Mouse (Mus musculus) C2C12 (cell line): ENCODE results near the gene Ccdc134. TPM values are rescaled to one million over a fixed set of nuclear protein-coding genes. Genes with fewer than 3 reads are reported as not detected.

Source experiments
- H3K27me3 ChIP-seq: one replicate; pipeline ENCODE4 v1.6.1; 2011; ENCODE audit not compliant: control insufficient read depth, insufficient read depth, insufficient read length
- H3K36me3 ChIP-seq: one replicate; pipeline ENCODE4 v1.6.1; 2011; ENCODE audit not compliant: control insufficient read depth, insufficient read depth
- H3K4me3 ChIP-seq: one replicate; pipeline ENCODE4 v1.5.1; 2011; ENCODE audit warnings: mild to moderate bottlenecking, control low read depth; ENCODE audit not compliant: poor library complexity, insufficient read depth, severe bottlenecking
- H3K79me2 ChIP-seq: one replicate; pipeline ENCODE4 v1.6.1; 2011; ENCODE audit not compliant: control insufficient read depth, insufficient read depth
- H3K79me3 ChIP-seq: one replicate; pipeline ENCODE4 v1.6.1; 2011; ENCODE audit warnings: low read depth, control low read depth
- H3ac ChIP-seq: one replicate; pipeline ENCODE3; 2011; ENCODE audit warnings: low read depth; ENCODE audit not compliant: control insufficient read depth, insufficient read length
- CEBPB ChIP-seq: IDR thresholded peaks from one replicate; pipeline ENCODE4 v1.6.1; 2011; ENCODE audit warnings: low read depth, mild to moderate bottlenecking, control low read depth, moderate library complexity
- CTCF ChIP-seq: IDR thresholded peaks from one replicate; pipeline ENCODE4 v1.5.1; 2011; ENCODE audit not compliant: control insufficient read depth, insufficient read depth, insufficient read length
- FOSL1 ChIP-seq: IDR thresholded peaks from one replicate; pipeline ENCODE4 v1.8.0; 2011; ENCODE audit warnings: mild to moderate bottlenecking, low read length; ENCODE audit not compliant: poor library complexity, insufficient read depth, severe bottlenecking
- MAX ChIP-seq: IDR thresholded peaks from one replicate; pipeline ENCODE4 v1.6.1; 2011; ENCODE audit warnings: mild to moderate bottlenecking, control low read depth
- MYOD1 ChIP-seq: IDR thresholded peaks from one replicate; pipeline ENCODE4 v1.6.1; 2011; ENCODE audit warnings: low read depth; ENCODE audit not compliant: control insufficient read depth, insufficient read length
- MYOG ChIP-seq: IDR thresholded peaks from one replicate; pipeline ENCODE4 v1.6.1; 2011; ENCODE audit not compliant: control insufficient read depth, insufficient read length; ENCODE audit errors: extremely low read depth
- USF1 ChIP-seq: IDR thresholded peaks from one replicate; pipeline ENCODE4 v1.6.1; 2011; ENCODE audit warnings: low read depth, mild to moderate bottlenecking, control low read depth, moderate library complexity
- polyA plus RNA-seq: library from polyadenylated mRNA; unstranded; fragments of >200 nt; fragmentation: generic; extraction: Trizol; gene quantifications from one replicate; pipeline ENCODE4 v1.2.1, GENCODE M21; 2012; ENCODE audit warnings: missing spikeins

The Ccdc134 gene
- polyA plus RNA-seq, 1 experiment, result 20.2 TPM

GRCm38 (mm10) chr15:82164496-82164895, 36.8 kb downstream of the Ccdc134 start:
- Histone ChIP-seq H3K79me2 (peaks cover 100% of the 10 kb centered on the region), H3K4me3 (no peak overlapping the region), H3ac (no peak overlapping the region), H3K36me3 (peaks cover 12% of the 10 kb centered on the region), H3K27me3 (no peaks in the 10 kb centered on the region), H3K79me3 (peaks cover 94% of the 10 kb centered on the region)
- TF ChIP-seq MYOG (no peak), FOSL1 (no peak), USF1 (no peak), MYOD1 (no peak), MAX (no peak), CEBPB (no peak), CTCF (no peak)

- no peak for TF ChIP-seq MAX
- no peak for TF ChIP-seq MYOG
- TF ChIP-seq CTCF, result peak; percentile 89
- no peak for TF ChIP-seq USF1
- no peak for TF ChIP-seq MYOD1
- no peak for TF ChIP-seq CEBPB
- TF ChIP-seq FOSL1, result no peak
- peaks cover 19% of the 10 kb centered on the region for H3K36me3 ChIP-seq
- no peak overlapping the region for H3K4me3 ChIP-seq
- H3K27me3 ChIP-seq, result no peaks in the 10 kb centered on the region
- H3K79me2 ChIP-seq, result peaks cover 96% of the 10 kb centered on the region
- peaks cover 83% of the 10 kb centered on the region for H3K79me3 ChIP-seq
- no peak overlapping the region for H3ac ChIP-seq
Measured at GRCm38 (mm10) chr15:82165332-82166239, 37.9 kb downstream of the Ccdc134 start.

- Histone ChIP-seq H3K27me3 (no peaks in the 10 kb centered on the region), H3K36me3 (peaks cover 28% of the 10 kb centered on the region), H3K4me3 (no peak overlapping the region), H3ac (no peak overlapping the region), H3K79me3 (peaks cover 75% of the 10 kb centered on the region), H3K79me2 (peaks cover 88% of the 10 kb centered on the region)
- TF ChIP-seq USF1 (no peak), CTCF (no peak), CEBPB (no peak), MAX (no peak), MYOD1 (no peak)
Measured at GRCm38 (mm10) chr15:82166240-82167100, 38.7 kb downstream of the Ccdc134 start.

- peaks cover 77% of the 10 kb centered on the region for H3K79me2 ChIP-seq
- H3K79me3 ChIP-seq, result peaks cover 64% of the 10 kb centered on the region
- H3K27me3 ChIP-seq, result no peaks in the 10 kb centered on the region
- no peak overlapping the region for H3ac ChIP-seq
- H3K36me3 ChIP-seq, result peaks cover 38% of the 10 kb centered on the region
- H3K4me3 ChIP-seq, result no peak overlapping the region
- TF ChIP-seq CEBPB, result no peak
Measured at GRCm38 (mm10) chr15:82167201-82168168, 39.8 kb downstream of the Ccdc134 start.

GRCm38 (mm10) chr15:82169671-82170070, 41.9 kb downstream of the Ccdc134 start:
- H3ac ChIP-seq, result no peak overlapping the region
- peaks cover 60% of the 10 kb centered on the region for H3K36me3 ChIP-seq
- no peak overlapping the region for H3K4me3 ChIP-seq
- H3K79me3 ChIP-seq, result peaks cover 45% of the 10 kb centered on the region
- H3K79me2 ChIP-seq, result peaks cover 56% of the 10 kb centered on the region
- TF ChIP-seq CTCF, result no peak
- no peak for TF ChIP-seq MYOD1
- no peak for TF ChIP-seq USF1
- no peak for TF ChIP-seq MYOG
- no peak for TF ChIP-seq MAX
- TF ChIP-seq CEBPB, result no peak
- TF ChIP-seq FOSL1, result no peak
- no peaks in the 10 kb centered on the region for H3K27me3 ChIP-seq
